Mouse (Mus musculus) kidney, embryonic 14.5 days (tissue): ENCODE measurements around the gene Tspan4. TPM values are rescaled to one million over a fixed set of nuclear protein-coding genes. Genes with fewer than 3 reads are reported as not detected.
A peak's percentile ranks its signal among the peaks of the same experiment; 100 is the strongest.

Source experiments
- ATAC-seq: fragments of 200-750 bp; cut with Nextera tagmentation; 2 replicates; pipeline ENCODE4 v1.8.0; 2017; ENCODE audit warnings: moderate number of reproducible peaks, mild to moderate bottlenecking, moderate TSS enrichment, moderate library complexity; ENCODE audit not compliant: low FRiP score, low TSS enrichment
- H3K27ac ChIP-seq: fragments of 300-500 bp; sonication (generic); 2 replicates; pipeline ENCODE4 v1.5.1; 2014; ENCODE audit warnings: low read depth, mild to moderate bottlenecking, low read length, moderate library complexity, mixed read lengths
- H3K27me3 ChIP-seq: fragments of 300-500 bp; sonication (generic); 2 replicates; pipeline ENCODE4 v1.6.1; 2014; ENCODE audit warnings: mild to moderate bottlenecking, low read length; ENCODE audit not compliant: control insufficient read depth, insufficient read depth
- H3K36me3 ChIP-seq: fragments of 300-500 bp; sonication (generic); 2 replicates; pipeline ENCODE4 v1.6.1; 2014; ENCODE audit warnings: low read length, mixed read lengths; ENCODE audit not compliant: control insufficient read depth, insufficient read depth
- H3K4me1 ChIP-seq: fragments of 300-500 bp; sonication (generic); 2 replicates; pipeline ENCODE4 v1.6.1; 2014; ENCODE audit warnings: low read length, mixed read lengths; ENCODE audit not compliant: control insufficient read depth, insufficient read depth
- H3K4me2 ChIP-seq: fragments of 300-500 bp; sonication (generic); replicated peaks from 2 replicates; pipeline ENCODE4 v1.6.1; 2014; ENCODE audit warnings: low read depth, mild to moderate bottlenecking, low read length
- H3K4me3 ChIP-seq: fragments of 300-500 bp; sonication (generic); 2 replicates; pipeline ENCODE4 v1.5.1; 2014; ENCODE audit warnings: mild to moderate bottlenecking, low read length
- H3K9ac ChIP-seq: fragments of 300-500 bp; sonication (generic); 2 replicates; pipeline ENCODE4 v1.6.1; 2014; ENCODE audit warnings: low read depth, mild to moderate bottlenecking, low read length, moderate library complexity
- H3K9me3 ChIP-seq: fragments of 300-500 bp; sonication (generic); 2 replicates; pipeline ENCODE4 v1.6.1; 2016; ENCODE audit warnings: low read length; ENCODE audit not compliant: control insufficient read depth
- WGBS: fragments of 180-500 bp; shearing (Covaris S2); extraction: QIAGEN DNeasy Blood & Tissue Kit; methylation state at CpG from one replicate; pipeline ENCODE4 v1.1.7; 2014; 5-methylcytosine and 5-hydroxymethylcytosine counted together
- polyA plus RNA-seq: library from polyadenylated mRNA; unstranded; fragments of >200 nt; fragmentation: Nextera tagmentation; extraction: Ambion mirVana; gene quantifications from 2 replicates; pipeline ENCODE4 v1.2.1, GENCODE M21; 2014

Tspan4 gene
- polyA plus RNA-seq, 1 experiment from 2014 or later: 90.2 TPM

GRCm38 (mm10) chr7:141457236-141457635 lies 17.8 kb upstream of the Tspan4 start:
- H3K27me3 ChIP-seq: peaks cover 17% of the 10 kb centered on the region
- H3K4me2 ChIP-seq: no peak overlapping the region
- no peak for ATAC-seq
- H3K9ac ChIP-seq: no peak overlapping the region
- no peak overlapping the region for H3K4me3 ChIP-seq
- H3K4me1 ChIP-seq: peaks cover 21% of the 10 kb centered on the region
- 94% methylated on average over 14 of the region's 14 CpGs for WGBS
- H3K9me3 ChIP-seq: no peaks in the 10 kb centered on the region
- no peaks in the 10 kb centered on the region; the same call in 1 of the 2 replicates for H3K36me3 ChIP-seq
- H3K27ac ChIP-seq: no peak overlapping the region

- no peak overlapping the region for H3K4me2 ChIP-seq
- H3K27ac ChIP-seq: no peak overlapping the region
- no peaks in the 10 kb centered on the region for H3K9me3 ChIP-seq
- no peak overlapping the region for H3K4me3 ChIP-seq
- H3K27me3 ChIP-seq: peaks cover 25% of the 10 kb centered on the region
- no peaks in the 10 kb centered on the region; the same call in 1 of the 2 replicates for H3K36me3 ChIP-seq
- WGBS: 76% methylated on average over 15 of the region's 15 CpGs
- no peak overlapping the region for H3K9ac ChIP-seq
- ATAC-seq: no peak
- H3K4me1 ChIP-seq: peaks cover 23% of the 10 kb centered on the region
These were observed 16.9 kb upstream of the Tspan4 start for GRCm38 (mm10) chr7:141457986-141458660.

DNA sequence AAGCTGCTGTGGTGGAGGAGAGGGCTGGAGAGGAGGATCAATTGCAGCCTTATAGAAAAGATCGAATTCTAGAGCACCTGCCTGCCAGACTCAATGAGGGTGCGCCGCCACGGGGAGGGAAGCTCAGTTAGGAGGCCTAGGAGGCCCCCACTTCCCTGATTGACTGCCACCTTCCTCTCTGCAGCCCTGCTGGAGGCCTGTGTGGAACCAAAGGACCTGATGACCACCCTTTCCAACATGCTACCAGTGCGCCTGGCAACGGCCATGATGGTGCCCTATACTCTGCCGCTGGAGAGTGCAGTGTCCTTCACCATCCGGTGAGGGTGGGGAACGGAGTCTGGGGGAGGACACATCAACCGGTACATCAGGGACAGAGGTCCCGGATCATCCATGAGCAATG lies 16.4 kb upstream of the Tspan4 start:
- no peak overlapping the region for H3K27ac ChIP-seq
- no peak overlapping the region for H3K4me3 ChIP-seq
- ATAC-seq: no peak
- peaks cover 23% of the 10 kb centered on the region for H3K4me1 ChIP-seq
- H3K9ac ChIP-seq: no peak overlapping the region
- no peaks in the 10 kb centered on the region for H3K9me3 ChIP-seq
- H3K27me3 ChIP-seq: peaks cover 30% of the 10 kb centered on the region
- no peaks in the 10 kb centered on the region; the same call in 1 of the 2 replicates for H3K36me3 ChIP-seq
- WGBS: 92% methylated on average over 11 of the region's 11 CpGs
- no peak overlapping the region for H3K4me2 ChIP-seq

DNA sequence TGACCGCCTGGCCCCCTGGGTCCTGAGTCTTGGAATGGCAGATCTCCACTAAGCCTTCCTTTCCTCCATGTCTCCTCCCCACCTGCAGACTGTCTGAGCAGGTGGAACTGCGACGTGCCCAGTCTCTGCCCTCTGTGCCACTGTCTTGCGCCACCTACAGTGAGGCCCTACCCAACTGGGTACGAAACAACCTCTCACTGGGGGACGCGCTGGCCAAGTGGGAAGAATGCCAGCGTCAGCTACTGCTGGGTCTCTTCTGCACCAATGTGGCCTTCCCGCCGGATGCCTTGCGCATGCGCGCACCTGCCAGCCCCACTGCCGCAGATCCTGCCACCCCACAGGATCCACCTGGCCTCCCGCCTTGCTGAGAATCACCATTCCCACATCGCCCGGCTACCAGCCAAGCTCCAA lies 15.7 kb upstream of the Tspan4 start:
- Histone ChIP-seq H3K9me3 (no peaks in the 10 kb centered on the region), H3K36me3 (no peaks in the 10 kb centered on the region; the same call in 1 of the 2 replicates), H3K9ac (no peak overlapping the region), H3K4me2 (no peak overlapping the region), H3K4me1 (peaks cover 24% of the 10 kb centered on the region), H3K4me3 (no peak overlapping the region), H3K27me3 (peaks cover 37% of the 10 kb centered on the region), H3K27ac (no peak overlapping the region)
- no peak for ATAC-seq
- 91% methylated on average over 17 of the region's 17 CpGs for WGBS

- Histone ChIP-seq H3K4me3 (no peak overlapping the region), H3K4me2 (no peak overlapping the region), H3K4me1 (peaks cover 27% of the 10 kb centered on the region), H3K36me3 (no peaks in the 10 kb centered on the region; the same call in 1 of the 2 replicates), H3K27me3 (peaks cover 42% of the 10 kb centered on the region), H3K9ac (no peak overlapping the region), H3K9me3 (no peaks in the 10 kb centered on the region), H3K27ac (no peak overlapping the region)
- ATAC-seq: no peak
- 64% methylated on average over 5 of the region's 5 CpGs for WGBS
These were observed 15.0 kb upstream of the Tspan4 start for GRCm38 (mm10) chr7:141460001-141460390.

DNA sequence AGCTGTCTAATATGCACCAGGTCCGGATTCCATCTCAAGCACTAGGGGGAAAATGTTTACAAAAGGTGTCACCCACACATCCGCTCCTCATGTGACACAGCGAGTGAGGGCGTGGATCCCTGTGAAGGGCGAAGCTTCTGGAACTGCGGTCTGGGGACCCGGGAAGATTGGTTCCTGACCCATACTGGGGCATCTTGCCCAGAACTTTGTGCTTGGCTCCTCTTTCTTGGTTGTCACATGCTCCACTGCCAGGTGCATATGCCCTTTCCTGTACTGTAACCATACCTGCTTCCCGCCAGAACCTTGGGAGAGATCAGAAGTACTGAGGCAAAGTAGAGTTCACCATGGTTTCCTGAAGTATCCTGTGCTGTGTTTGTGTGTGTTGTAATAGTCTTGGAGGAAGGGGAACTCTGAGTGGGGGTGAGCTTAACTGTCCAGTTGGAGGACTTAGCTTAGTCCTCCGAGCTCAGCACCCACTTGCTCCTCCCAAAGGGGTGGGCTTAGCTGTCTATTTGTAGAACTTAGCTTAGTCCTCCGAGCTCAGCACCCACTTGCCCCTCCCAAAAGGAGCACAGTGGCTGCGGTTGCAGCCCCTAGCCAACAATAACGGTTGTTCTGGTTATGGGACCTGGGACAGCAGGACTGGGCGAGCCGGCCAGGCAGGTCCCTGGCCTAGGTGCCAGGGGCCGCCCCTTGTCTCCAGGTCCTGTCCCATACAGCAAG lies 14.5 kb upstream of the Tspan4 start, which contains the start of gene Cracr2b:
Gene Cracr2b, plus strand, starts transcription at position 704 of the 723 bp plus-strand sequence.
- Histone ChIP-seq H3K27ac (no peak within 1 kb of the TSS), H3K9ac (peak within 1 kb of the TSS; percentile 65), H3K4me2 (peak within 1 kb of the TSS; percentile 91), H3K4me1 (peaks cover 33% of the 10 kb centered on the region), H3K4me3 (peak within 1 kb of the TSS; percentile 50), H3K36me3 (no peaks in the 10 kb centered on the region; the same call in 1 of the 2 replicates), H3K27me3 (peaks cover 46% of the 10 kb centered on the region), H3K9me3 (no peaks in the 10 kb centered on the region)
- no peak for ATAC-seq
- 70% methylated on average over 15 of the region's 15 CpGs for WGBS

DNA sequence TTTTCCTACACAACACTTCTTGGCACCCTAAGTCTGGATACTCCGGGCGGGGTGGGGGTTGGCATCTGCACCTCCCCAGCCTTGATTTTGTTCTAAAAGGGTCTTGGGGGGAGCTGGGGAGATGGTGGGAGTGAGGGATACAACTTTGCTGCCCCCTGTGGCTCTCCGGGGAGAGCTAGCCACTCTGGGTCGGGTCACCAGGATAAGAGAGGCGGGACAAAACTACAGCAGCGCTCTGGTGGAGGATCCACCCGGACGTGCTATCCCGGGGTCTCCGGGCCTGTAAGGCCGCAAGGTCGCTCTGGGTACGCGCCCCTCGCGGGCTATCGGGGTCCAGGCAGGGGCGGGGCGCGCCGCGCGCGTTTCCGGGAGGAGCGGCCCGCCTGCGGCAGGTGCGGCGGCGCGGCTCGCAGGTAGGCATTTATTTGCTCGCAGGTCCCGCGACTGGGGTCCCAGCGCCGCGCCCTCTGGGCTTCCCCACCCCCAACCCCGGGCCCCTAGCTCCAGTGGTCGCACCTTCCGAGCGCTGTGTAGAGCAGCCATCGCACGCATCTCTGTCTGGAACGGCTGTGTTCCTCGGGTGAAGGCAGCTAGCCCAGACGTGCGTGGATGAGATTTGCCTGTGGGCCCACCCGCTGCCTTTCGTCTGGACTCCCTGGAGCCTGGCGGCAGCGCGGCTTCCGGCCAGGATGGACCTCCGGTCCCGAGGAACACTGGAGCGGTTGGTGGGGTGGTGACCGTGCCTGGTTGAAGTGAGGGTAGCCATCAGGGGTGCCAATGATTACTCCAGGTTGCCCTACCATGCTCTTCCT lies 13.3 kb upstream of the Tspan4 start:
- no peaks in the 10 kb centered on the region; the same call in 1 of the 2 replicates for H3K36me3 ChIP-seq
- no peaks in the 10 kb centered on the region for H3K9me3 ChIP-seq
- peak overlapping the region; percentile 50 for H3K4me3 ChIP-seq
- H3K27ac ChIP-seq: no peak overlapping the region
- WGBS: 2% methylated on average over 58 of the region's 59 CpGs
- ATAC-seq: no peak
- H3K4me2 ChIP-seq: peak overlapping the region; percentile 91
- H3K9ac ChIP-seq: peak overlapping the region; percentile 65
- H3K27me3 ChIP-seq: peaks cover 50% of the 10 kb centered on the region
- H3K4me1 ChIP-seq: peaks cover 29% of the 10 kb centered on the region

DNA sequence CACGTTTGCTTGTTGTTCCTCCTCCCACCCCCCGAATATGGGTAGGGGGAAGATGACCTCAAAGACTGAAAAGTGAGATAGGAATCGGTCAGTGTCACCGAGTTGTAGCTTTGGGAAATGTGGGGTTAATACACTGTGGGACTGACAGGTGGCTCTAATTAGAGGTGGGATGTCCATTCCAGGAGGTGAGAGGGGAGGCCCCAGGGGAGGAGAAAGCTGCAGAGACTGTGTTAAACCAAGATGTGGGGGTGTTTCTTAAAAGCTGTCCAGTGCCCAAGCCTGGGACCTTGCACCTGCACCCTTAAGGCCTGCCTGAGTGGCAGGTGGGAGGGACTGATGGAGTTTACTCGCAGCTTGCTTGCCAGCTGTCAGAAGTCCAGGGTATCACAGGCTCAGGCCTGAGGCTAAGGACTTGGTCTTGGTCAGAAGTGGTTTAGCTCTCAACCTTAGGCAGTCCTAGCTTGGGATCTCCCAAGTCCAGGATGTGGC lies 12.7 kb upstream of the Tspan4 start:
- Histone ChIP-seq H3K9ac (peak overlapping the region; percentile 65), H3K4me1 (peaks cover 32% of the 10 kb centered on the region), H3K27me3 (peaks cover 51% of the 10 kb centered on the region), H3K27ac (no peak overlapping the region), H3K4me2 (peak overlapping the region; percentile 91), H3K9me3 (no peaks in the 10 kb centered on the region), H3K4me3 (peak overlapping the region; percentile 50), H3K36me3 (no peaks in the 10 kb centered on the region; the same call in 1 of the 2 replicates)
- 9% methylated on average over 5 of the region's 5 CpGs for WGBS
- no peak for ATAC-seq
